ENCODE assay signal across 8 mouse cellular contexts in genomic region chr13:60737632-60738324, GRCm38 (mm10). TPM values are rescaled to one million over a fixed set of nuclear protein-coding genes. Genes with fewer than 3 reads are reported as not detected.
DNase-seq lines count a peak whose midpoint lies in the region; ATAC-seq and TF ChIP-seq lines count a peak whose summit lies in the region.

No protein-coding gene starts in this region.

- no peak overlapping the region for H3ac ChIP-seq in myocyte (ENCODE audit: control insufficient read depth, insufficient read length)

- peaks cover 20% of the 10 kb centered on the region for H3K4me1 ChIP-seq in embryonic facial prominence, embryonic 10.5 days
- peaks cover 50% of the 10 kb centered on the region for H3K4me1 ChIP-seq in liver, embryonic 13.5 days (replicated peaks)
- H3K4me1 ChIP-seq in stomach, embryonic 14.5 days (ENCODE audit: control insufficient read depth, insufficient read depth, low read length) = peaks cover 18% of the 10 kb centered on the region

- H3K27me3 ChIP-seq in embryonic facial prominence, embryonic 10.5 days (replicated peaks; ENCODE audit: low read depth, poor library complexity, severe bottlenecking) = no peaks in the 10 kb centered on the region
- no peaks in the 10 kb centered on the region for H3K27me3 ChIP-seq in liver, embryonic 13.5 days
- H3K27me3 ChIP-seq in myocyte (ENCODE audit: control insufficient read depth, insufficient read depth, insufficient read length) = peaks cover 14% of the 10 kb centered on the region
- no peaks in the 10 kb centered on the region for H3K27me3 ChIP-seq in stomach, embryonic 14.5 days (ENCODE audit: control insufficient read depth, insufficient read depth, low read length)

- no peak for TF ChIP-seq POLR2A in myocyte (IDR thresholded peaks at IDR 0.05; ENCODE audit: insufficient read length, low read depth)

- 14% methylated on average over 9 of the region's 9 CpGs for WGBS in embryonic facial prominence, embryonic 10.5 days
- 6% methylated on average over 9 of the region's 9 CpGs for WGBS in liver, embryonic 13.5 days (ENCODE audit: insufficient replicate concordance)
- 11% methylated on average over 9 of the region's 9 CpGs for WGBS in stomach, embryonic 14.5 days

- no peak for TF ChIP-seq CTCF in layer of hippocampus, adult 2 months (conservative IDR thresholded peaks at IDR 0.05)

- no peaks in the 10 kb centered on the region for H3K9me3 ChIP-seq in embryonic facial prominence, embryonic 10.5 days
- H3K9me3 ChIP-seq in liver, embryonic 13.5 days (replicated peaks) = no peaks in the 10 kb centered on the region
- H3K9me3 ChIP-seq in stomach, embryonic 14.5 days (ENCODE audit: control insufficient read depth, low read depth, low read length) = no peaks in the 10 kb centered on the region

- ATAC-seq in liver, embryonic 13.5 days (ENCODE audit: low read depth) = peak; percentile 75
- ATAC-seq in stomach, embryonic 14.5 days (ENCODE audit: insufficient number of reproducible peaks, insufficient read depth, low FRiP score, low read depth) = peak; percentile 83

- peak in 1 of 2 experiments; percentile 62 for DNase-seq in layer of hippocampus, adult 2 months (ENCODE audit: low spot score in 2 of 2)
- no peak for DNase-seq in layer of hippocampus, adult 8-10 months (ENCODE audit: low spot score in 2 of 2)
- DNase-seq in embryonic facial prominence, embryonic 10.5 days (ENCODE audit: low spot score) = peak; percentile 88
- peak; percentile 92 for DNase-seq in heart, adult 8-10 months (ENCODE audit: low spot score)
- DNase-seq in kidney, adult 18-20 months = peak; percentile 82
- DNase-seq in liver, embryonic 13.5 days = peak; percentile 81

- H3K79me2 ChIP-seq in myocyte (ENCODE audit: control insufficient read depth, insufficient read depth) = no peaks in the 10 kb centered on the region

- peaks cover 64% of the 10 kb centered on the region for H3K36me3 ChIP-seq in embryonic facial prominence, embryonic 10.5 days (replicated peaks)
- peaks cover 7% of the 10 kb centered on the region for H3K36me3 ChIP-seq in liver, embryonic 13.5 days
- no peaks in the 10 kb centered on the region for H3K36me3 ChIP-seq in myocyte (ENCODE audit: control insufficient read depth, insufficient read depth)
- peaks cover 3% of the 10 kb centered on the region; the same call in 1 of the 2 replicates for H3K36me3 ChIP-seq in stomach, embryonic 14.5 days (ENCODE audit: control insufficient read depth, insufficient read depth, low read length)

- H3K4me2 ChIP-seq in liver, embryonic 13.5 days = peak overlapping the region; percentile 69
- H3K4me2 ChIP-seq in myocyte (ENCODE audit: low read depth) = peak overlapping the region; percentile 25
- peak overlapping the region; percentile 40 for H3K4me2 ChIP-seq in stomach, embryonic 14.5 days (replicated peaks; ENCODE audit: low read depth, low read length)

- H3K9ac ChIP-seq in liver, embryonic 13.5 days = peak overlapping the region; percentile 51
- H3K9ac ChIP-seq in stomach, embryonic 14.5 days (replicated peaks; ENCODE audit: low read depth, low read length) = no peak overlapping the region; the same call in 1 of the 2 replicates

- H3K4me3 ChIP-seq in layer of hippocampus, adult 2 months = peak overlapping the region; percentile 16; the same call in 1 of the 2 replicates
- peak overlapping the region; percentile 37 for H3K4me3 ChIP-seq in embryonic facial prominence, embryonic 10.5 days
- peak overlapping the region; percentile 35 for H3K4me3 ChIP-seq in liver, embryonic 13.5 days (replicated peaks)
- H3K4me3 ChIP-seq in myocyte = no peak overlapping the region
- H3K4me3 ChIP-seq in stomach, embryonic 14.5 days (ENCODE audit: low read depth, low read length) = no peak overlapping the region; the same call in 1 of the 2 replicates

- peak overlapping the region; percentile 87; the same call in 1 of the 2 replicates for H3K27ac ChIP-seq in layer of hippocampus, adult 2 months
- peak overlapping the region; percentile 75 for H3K27ac ChIP-seq in embryonic facial prominence, embryonic 10.5 days (replicated peaks)
- peak overlapping the region; percentile 75 for H3K27ac ChIP-seq in liver, embryonic 13.5 days
- peak overlapping the region; percentile 41; the same call in 1 of the 2 replicates for H3K27ac ChIP-seq in stomach, embryonic 14.5 days (ENCODE audit: low read length)

TF ChIP-seq in myocyte, 11 proteins besides CTCF, POLR2A, EP300 and RAD21:
- TF ChIP-seq SRF (IDR thresholded peaks at IDR 0.05; ENCODE audit: control insufficient read depth, insufficient read length, low read depth) = no peak
- no peak for TF ChIP-seq E2F4 (IDR thresholded peaks at IDR 0.05; ENCODE audit: insufficient read depth)
- no peak for TF ChIP-seq TCF12 (IDR thresholded peaks at IDR 0.05; ENCODE audit: insufficient read depth, poor library complexity, severe bottlenecking)
- no peak for TF ChIP-seq TCF3 (IDR thresholded peaks at IDR 0.05; ENCODE audit: insufficient read length, low read depth)
- TF ChIP-seq CEBPB (IDR thresholded peaks at IDR 0.05; ENCODE audit: insufficient read depth, poor library complexity, severe bottlenecking) = no peak
- TF ChIP-seq POLR2AphosphoS2 (IDR thresholded peaks at IDR 0.05; ENCODE audit: insufficient read length, low read depth) = no peak
- no peak for TF ChIP-seq REST (IDR thresholded peaks at IDR 0.05; ENCODE audit: insufficient read depth, insufficient read length)
- no peak for TF ChIP-seq MYOD1 (IDR thresholded peaks at IDR 0.05; ENCODE audit: control insufficient read depth in 1 of 3, insufficient read length in 2 of 3, low read depth in 2 of 3)
- no peak for TF ChIP-seq USF1 (IDR thresholded peaks at IDR 0.05; ENCODE audit: low read depth)
- TF ChIP-seq MYOG (IDR thresholded peaks at IDR 0.05; ENCODE audit: control insufficient read depth in 1 of 3, insufficient read depth in 1 of 3, insufficient read length in 2 of 3, low read depth in 2 of 3) = no peak
- no peak for TF ChIP-seq MAX (IDR thresholded peaks at IDR 0.05; ENCODE audit: low read depth)

RNA-seq across cellular contexts. Expression of gene BC051665, which starts 48.4 kb away (rescaled TPM):
- not detected for total RNA-seq in layer of hippocampus, adult 2 months (2021)
- not detected for total RNA-seq in layer of hippocampus, adult 8-10 months (2022)
- not detected in 2 replicates for polyA plus RNA-seq in embryonic facial prominence, embryonic 10.5 days (2016; fragmentation: Nextera tagmentation; extraction: Ambion mirVana)
- not detected for total RNA-seq in heart, adult 8-10 months (2022)
- not detected in 2 replicates for polyA plus RNA-seq in liver, embryonic 13.5 days (2015; fragmentation: Nextera tagmentation; extraction: Ambion mirVana)
- polyA plus RNA-seq in myocyte (2012; fragmentation: generic; extraction: Trizol) = not detected
- polyA plus RNA-seq in stomach, embryonic 14.5 days (2014; fragmentation: Nextera tagmentation; extraction: Ambion mirVana) = not detected in 2 replicates

Comparison
In these comparisons a context has a peak if more than half of its experiments do, and no peak if none do; other contexts are left out.
1. DNase-seq: peak in embryonic facial prominence, embryonic 10.5 days (single experiment), heart, adult 8-10 months (single experiment), kidney, adult 18-20 months (single experiment) and liver, embryonic 13.5 days (single experiment); none in layer of hippocampus, adult 8-10 months (0 of 2).
2. H3K4me3 ChIP-seq: peak in layer of hippocampus, adult 2 months (single experiment), embryonic facial prominence, embryonic 10.5 days (single experiment) and liver, embryonic 13.5 days (single experiment); none in myocyte (single experiment) and stomach, embryonic 14.5 days (single experiment).
3. Peak in every context shown above with its lines, with median percentiles within 50 percentile points of each other: H3K27ac ChIP-seq and H3K4me2 ChIP-seq.